Mouse (Mus musculus): ENCODE data around the gene Add2. TPM values are rescaled to one million over a fixed set of nuclear protein-coding genes. Genes with fewer than 3 reads are reported as not detected.

Add2 gene
- polyA plus RNA-seq, 1 experiment: not detected

GRCm38 (mm10) chr6:86033635-86034034 is 5.2 kb downstream of the Add2 start:
- H3K27ac ChIP-seq (ENCODE audit: insufficient read depth, low read length): no peak overlapping the region
- no peaks in the 10 kb centered on the region for H3K36me3 ChIP-seq (ENCODE audit: control insufficient read depth, insufficient read depth, low read length, poor library complexity, severe bottlenecking)
- H3K27me3 ChIP-seq (ENCODE audit: control insufficient read depth, insufficient read depth, low read length, poor library complexity, severe bottlenecking): peaks cover 3% of the 10 kb centered on the region; the same call in 1 of the 2 replicates
- no peak overlapping the region for H3K4me3 ChIP-seq (ENCODE audit: low read depth, low read length)
- no peak overlapping the region for H3K9ac ChIP-seq (ENCODE audit: low read depth, poor library complexity, severe bottlenecking)
- H3K9me3 ChIP-seq (replicated peaks; ENCODE audit: control insufficient read depth, insufficient read depth, low read length, poor library complexity, severe bottlenecking): no peaks in the 10 kb centered on the region
- TF ChIP-seq EP300 (IDR thresholded peaks at IDR 0.05; ENCODE audit: insufficient read depth, low read depth, low read length) (no peak), CTCF (IDR thresholded peaks at IDR 0.05; ENCODE audit: low read depth, low read length) (no peak), POLR2A (IDR thresholded peaks at IDR 0.05; ENCODE audit: insufficient read depth, low read length) (no peak)
- H3K4me1 ChIP-seq (ENCODE audit: control insufficient read depth, insufficient read depth, low read length): no peaks in the 10 kb centered on the region

GRCm38 (mm10) chr6:86038901-86039300 is 10.4 kb downstream of the Add2 start:
- TF ChIP-seq POLR2A (IDR thresholded peaks at IDR 0.05; ENCODE audit: insufficient read depth, low read length) (no peak), CTCF (IDR thresholded peaks at IDR 0.05; ENCODE audit: low read depth, low read length) (no peak), EP300 (IDR thresholded peaks at IDR 0.05; ENCODE audit: insufficient read depth, low read depth, low read length) (no peak)

GRCm38 (mm10) chr6:86040140-86040539 is 11.7 kb downstream of the Add2 start:
- Histone ChIP-seq H3K27me3 (ENCODE audit: control insufficient read depth, insufficient read depth, low read length, poor library complexity, severe bottlenecking) (no peaks in the 10 kb centered on the region), H3K27ac (ENCODE audit: insufficient read depth, low read length) (no peak overlapping the region), H3K4me1 (ENCODE audit: control insufficient read depth, insufficient read depth, low read length) (no peaks in the 10 kb centered on the region), H3K9ac (ENCODE audit: low read depth, poor library complexity, severe bottlenecking) (no peak overlapping the region), H3K36me3 (ENCODE audit: control insufficient read depth, insufficient read depth, low read length, poor library complexity, severe bottlenecking) (no peaks in the 10 kb centered on the region), H3K4me3 (ENCODE audit: low read depth, low read length) (no peak overlapping the region), H3K9me3 (replicated peaks; ENCODE audit: control insufficient read depth, insufficient read depth, low read length, poor library complexity, severe bottlenecking) (no peaks in the 10 kb centered on the region)
- TF ChIP-seq POLR2A (IDR thresholded peaks at IDR 0.05; ENCODE audit: insufficient read depth, low read length) (no peak), CTCF (IDR thresholded peaks at IDR 0.05; ENCODE audit: low read depth, low read length) (no peak), EP300 (IDR thresholded peaks at IDR 0.05; ENCODE audit: insufficient read depth, low read depth, low read length) (no peak)

More at GRCm38 (mm10) chr6:86038901-86039300, 10.4 kb downstream of the Add2 start:
- H3K27me3 ChIP-seq (ENCODE audit: control insufficient read depth, insufficient read depth, low read length, poor library complexity, severe bottlenecking): no peaks in the 10 kb centered on the region
- no peak overlapping the region for H3K9ac ChIP-seq (ENCODE audit: low read depth, poor library complexity, severe bottlenecking)
- H3K4me3 ChIP-seq (ENCODE audit: low read depth, low read length): no peak overlapping the region
- H3K4me1 ChIP-seq (ENCODE audit: control insufficient read depth, insufficient read depth, low read length): no peaks in the 10 kb centered on the region
- no peaks in the 10 kb centered on the region for H3K36me3 ChIP-seq (ENCODE audit: control insufficient read depth, insufficient read depth, low read length, poor library complexity, severe bottlenecking)
- no peaks in the 10 kb centered on the region for H3K9me3 ChIP-seq (replicated peaks; ENCODE audit: control insufficient read depth, insufficient read depth, low read length, poor library complexity, severe bottlenecking)
- no peak overlapping the region for H3K27ac ChIP-seq (ENCODE audit: insufficient read depth, low read length)

- Histone ChIP-seq H3K27ac (ENCODE audit: insufficient read depth, low read length) (no peak overlapping the region), H3K9ac (ENCODE audit: low read depth, poor library complexity, severe bottlenecking) (no peak overlapping the region), H3K4me3 (ENCODE audit: low read depth, low read length) (no peak overlapping the region), H3K36me3 (ENCODE audit: control insufficient read depth, insufficient read depth, low read length, poor library complexity, severe bottlenecking) (no peaks in the 10 kb centered on the region), H3K27me3 (ENCODE audit: control insufficient read depth, insufficient read depth, low read length, poor library complexity, severe bottlenecking) (no peaks in the 10 kb centered on the region), H3K4me1 (ENCODE audit: control insufficient read depth, insufficient read depth, low read length) (no peaks in the 10 kb centered on the region), H3K9me3 (replicated peaks; ENCODE audit: control insufficient read depth, insufficient read depth, low read length, poor library complexity, severe bottlenecking) (no peaks in the 10 kb centered on the region)
- TF ChIP-seq EP300 (IDR thresholded peaks at IDR 0.05; ENCODE audit: insufficient read depth, low read depth, low read length) (no peak), POLR2A (IDR thresholded peaks at IDR 0.05; ENCODE audit: insufficient read depth, low read length) (no peak), CTCF (IDR thresholded peaks at IDR 0.05; ENCODE audit: low read depth, low read length) (no peak)
These were observed 19.0 kb downstream of the Add2 start for GRCm38 (mm10) chr6:86047510-86047909.

- no peak overlapping the region for H3K9ac ChIP-seq (ENCODE audit: low read depth, poor library complexity, severe bottlenecking)
- H3K4me1 ChIP-seq (ENCODE audit: control insufficient read depth, insufficient read depth, low read length): no peaks in the 10 kb centered on the region
- H3K4me3 ChIP-seq (ENCODE audit: low read depth, low read length): no peak overlapping the region
- no peaks in the 10 kb centered on the region for H3K27me3 ChIP-seq (ENCODE audit: control insufficient read depth, insufficient read depth, low read length, poor library complexity, severe bottlenecking)
- H3K36me3 ChIP-seq (ENCODE audit: control insufficient read depth, insufficient read depth, low read length, poor library complexity, severe bottlenecking): no peaks in the 10 kb centered on the region
- H3K27ac ChIP-seq (ENCODE audit: insufficient read depth, low read length): no peak overlapping the region
- H3K9me3 ChIP-seq (replicated peaks; ENCODE audit: control insufficient read depth, insufficient read depth, low read length, poor library complexity, severe bottlenecking): no peaks in the 10 kb centered on the region
- TF ChIP-seq EP300 (IDR thresholded peaks at IDR 0.05; ENCODE audit: insufficient read depth, low read depth, low read length) (no peak), CTCF (IDR thresholded peaks at IDR 0.05; ENCODE audit: low read depth, low read length) (no peak), POLR2A (IDR thresholded peaks at IDR 0.05; ENCODE audit: insufficient read depth, low read length) (no peak)
These were observed 20.0 kb downstream of the Add2 start for GRCm38 (mm10) chr6:86048509-86048908.

- Histone ChIP-seq H3K4me1 (ENCODE audit: control insufficient read depth, insufficient read depth, low read length) (no peaks in the 10 kb centered on the region), H3K36me3 (ENCODE audit: control insufficient read depth, insufficient read depth, low read length, poor library complexity, severe bottlenecking) (no peaks in the 10 kb centered on the region), H3K9ac (ENCODE audit: low read depth, poor library complexity, severe bottlenecking) (no peak overlapping the region), H3K27me3 (ENCODE audit: control insufficient read depth, insufficient read depth, low read length, poor library complexity, severe bottlenecking) (no peaks in the 10 kb centered on the region), H3K27ac (ENCODE audit: insufficient read depth, low read length) (no peak overlapping the region), H3K4me3 (ENCODE audit: low read depth, low read length) (no peak overlapping the region), H3K9me3 (replicated peaks; ENCODE audit: control insufficient read depth, insufficient read depth, low read length, poor library complexity, severe bottlenecking) (no peaks in the 10 kb centered on the region)
- TF ChIP-seq EP300 (IDR thresholded peaks at IDR 0.05; ENCODE audit: insufficient read depth, low read depth, low read length) (no peak), CTCF (IDR thresholded peaks at IDR 0.05; ENCODE audit: low read depth, low read length) (no peak), POLR2A (IDR thresholded peaks at IDR 0.05; ENCODE audit: insufficient read depth, low read length) (no peak)
These were observed 22.2 kb downstream of the Add2 start for GRCm38 (mm10) chr6:86050586-86051268.

Data from ES-Bruce4 (cell line).